Mouse (Mus musculus) right cerebral cortex, adult 2 months (tissue): ENCODE data around the gene Ubc.
"Not testable (repeated sequence)": the region's sequence is repeated elsewhere in the genome, so short reads cannot be mapped to it uniquely, and the experiment has no call there.

Experiments
- DNase-seq, 2 experiments: peaks; one replicate each; pipeline ENCODE4 v3.0.0; 2021 to 2022; ENCODE audit warnings: low spot score in 2 of 2

The Ubc gene

DNA sequence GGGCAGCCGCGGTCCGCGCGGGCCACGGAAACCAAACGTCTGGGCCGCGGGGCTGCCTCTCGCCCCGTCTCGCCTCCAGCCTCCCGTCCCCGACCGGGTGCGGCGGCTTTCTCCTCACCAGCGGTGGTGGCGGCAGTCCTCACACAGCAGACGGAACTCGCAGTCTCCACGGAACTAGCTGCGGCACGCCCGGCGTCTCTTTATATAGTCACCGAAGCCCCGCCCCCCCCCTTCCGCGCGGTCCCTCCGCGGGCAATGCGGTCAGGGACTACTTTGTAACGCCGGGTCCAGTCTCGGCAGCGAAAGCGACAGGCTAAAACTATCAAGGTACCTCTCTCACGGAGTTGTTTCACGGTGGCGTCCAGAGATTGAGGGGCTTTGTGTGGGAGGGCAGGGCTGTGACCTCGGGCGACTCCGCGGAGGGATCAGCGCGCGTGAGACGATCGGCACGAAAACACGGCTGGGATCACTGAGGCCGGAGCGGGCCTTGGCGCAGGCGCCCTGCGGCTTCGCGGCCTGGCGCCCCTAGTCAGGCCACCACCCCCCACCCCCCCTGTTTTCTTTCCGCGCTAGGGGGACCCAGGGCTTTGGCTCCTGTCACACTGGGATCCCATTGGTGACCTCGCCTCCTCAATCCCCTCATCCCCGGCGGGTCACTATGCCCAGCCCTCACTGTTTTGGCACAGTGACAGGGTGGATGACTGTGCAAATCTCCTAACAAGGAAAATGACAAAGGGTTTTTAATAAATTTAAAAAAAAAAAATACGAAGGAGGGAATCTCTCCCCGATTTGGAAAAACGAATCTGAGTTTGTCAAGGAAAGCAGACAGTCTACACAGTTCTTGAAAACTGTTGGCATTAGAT is at the start of gene Ubc:
TSS of gene Ubc (minus strand) at position 624 of the 863 bp plus-strand sequence.
- peak; percentile 84 for DNase-seq

GRCm38 (mm10) chr5:125434347-125434746 is 44.3 kb upstream of the Ubc start:
- DNase-seq: not testable (repeated sequence)

GRCm38 (mm10) chr5:125433793-125434337 is 43.9 kb upstream of the Ubc start, which contains the start of gene Dhx37:
Dhx37 (minus strand) TSS chr5:125434121.
- DNase-seq: peak; percentile 92 to 94

DNA sequence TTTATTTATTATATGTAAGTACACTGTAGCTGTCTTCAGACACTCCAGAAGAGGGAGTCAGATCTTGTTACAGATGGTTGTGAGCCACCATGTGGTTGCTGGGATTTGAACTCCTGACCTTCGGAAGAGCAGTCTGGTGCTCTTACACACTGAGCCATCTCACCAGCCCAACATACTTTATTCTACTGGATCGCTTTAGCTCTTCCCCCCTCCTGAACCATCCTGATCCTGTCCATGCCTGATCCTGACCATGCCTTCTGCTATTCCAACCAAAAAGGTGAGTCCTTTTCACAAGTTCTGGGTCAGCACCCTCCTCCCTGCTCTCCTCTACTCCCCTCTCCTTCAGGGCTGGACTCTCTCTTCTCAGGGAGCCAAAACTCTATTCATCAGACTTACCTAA is 42.3 kb upstream of the Ubc start:
- DNase-seq: not testable (repeated sequence)

DNA sequence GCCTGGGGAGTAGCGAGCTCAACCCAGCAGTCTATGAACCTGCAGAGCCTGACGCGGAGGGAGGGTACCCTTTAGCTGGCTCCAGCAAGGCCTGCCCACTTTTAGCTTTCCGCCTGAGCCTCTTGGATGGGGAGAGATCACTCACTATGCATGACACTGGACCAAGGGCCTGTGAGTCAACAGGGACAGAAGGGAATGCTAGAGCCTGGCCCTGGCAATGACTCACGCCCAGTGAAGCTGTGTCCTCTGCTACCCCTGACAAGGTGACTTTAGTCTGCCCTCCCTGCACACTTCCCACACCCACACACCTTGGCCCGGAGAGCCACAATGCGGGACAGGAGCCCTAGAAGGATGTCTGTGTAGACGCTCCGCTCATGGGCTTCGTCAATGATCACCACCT is 36.3 kb upstream of the Ubc start:
- DNase-seq: no peak

DNA sequence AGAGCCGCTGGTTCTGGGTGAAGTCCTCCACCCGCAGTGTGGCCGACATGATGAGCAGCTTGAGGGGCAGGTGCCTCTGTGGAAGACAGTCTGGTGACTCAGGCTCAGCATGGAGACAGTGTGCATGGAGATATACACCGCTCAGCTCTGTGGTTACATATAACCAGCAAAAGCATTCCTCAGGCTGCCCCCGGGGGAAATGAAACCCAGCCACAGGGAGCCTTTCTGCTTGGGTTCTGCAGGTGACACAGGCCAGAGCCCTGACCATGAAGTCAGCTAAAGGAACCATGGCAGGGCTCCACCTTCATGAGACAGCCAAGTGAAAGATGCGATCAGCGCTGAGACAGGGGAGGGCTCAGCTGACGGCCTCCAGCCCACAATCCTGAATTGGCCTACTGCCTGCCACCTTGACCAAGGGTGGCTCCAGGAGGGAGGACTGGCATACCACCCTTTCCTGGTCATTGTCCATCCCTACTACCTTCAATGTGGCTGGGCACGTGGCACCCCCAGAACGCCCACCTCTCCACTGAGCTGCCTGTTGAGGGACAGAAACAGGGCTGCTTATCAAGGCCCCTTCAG is 35.8 kb upstream of the Ubc start:
- DNase-seq: no peak

GRCm38 (mm10) chr5:125419124-125419523 is 29.1 kb upstream of the Ubc start:
- no peak for DNase-seq

DNA sequence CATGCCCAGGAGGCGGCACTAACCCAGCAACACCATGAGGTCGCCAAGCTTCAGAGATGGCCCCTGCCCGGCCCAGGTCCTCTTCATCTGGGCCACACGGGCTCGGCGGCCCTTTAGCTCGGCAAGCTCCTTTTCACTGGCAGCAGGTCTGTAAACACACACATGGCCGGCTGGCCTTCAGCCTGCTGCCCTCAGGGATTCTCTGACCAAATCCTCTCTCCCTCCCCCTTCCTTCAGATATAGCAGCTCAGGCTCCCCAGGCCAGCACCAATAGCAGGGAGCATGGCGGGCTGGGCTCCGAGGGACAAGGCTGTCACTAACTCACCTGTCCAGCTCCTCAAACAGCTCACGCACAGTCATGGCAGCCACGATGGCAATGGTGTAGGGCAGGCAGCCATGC is 28.6 kb upstream of the Ubc start:
- no peak for DNase-seq

DNA sequence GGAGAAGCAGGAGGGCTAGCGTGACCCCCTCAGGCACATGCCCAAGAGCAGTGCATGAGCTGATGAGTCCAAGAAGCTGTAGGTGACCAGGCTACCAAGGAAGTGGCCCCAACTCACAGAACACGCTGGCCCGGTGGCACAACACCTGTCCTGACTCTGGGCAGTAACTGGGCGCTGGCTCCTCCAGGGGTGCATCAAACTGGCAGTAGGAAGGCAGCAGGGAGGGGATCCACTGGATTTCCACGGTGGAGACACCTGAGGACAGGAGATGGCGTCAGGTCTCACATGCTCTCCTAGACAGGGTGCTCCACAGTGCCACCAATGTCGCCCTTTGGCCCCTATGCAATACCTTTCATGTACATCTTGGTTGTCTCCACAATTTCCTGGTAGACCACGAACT is 26.2 kb upstream of the Ubc start:
- no peak for DNase-seq

DNA sequence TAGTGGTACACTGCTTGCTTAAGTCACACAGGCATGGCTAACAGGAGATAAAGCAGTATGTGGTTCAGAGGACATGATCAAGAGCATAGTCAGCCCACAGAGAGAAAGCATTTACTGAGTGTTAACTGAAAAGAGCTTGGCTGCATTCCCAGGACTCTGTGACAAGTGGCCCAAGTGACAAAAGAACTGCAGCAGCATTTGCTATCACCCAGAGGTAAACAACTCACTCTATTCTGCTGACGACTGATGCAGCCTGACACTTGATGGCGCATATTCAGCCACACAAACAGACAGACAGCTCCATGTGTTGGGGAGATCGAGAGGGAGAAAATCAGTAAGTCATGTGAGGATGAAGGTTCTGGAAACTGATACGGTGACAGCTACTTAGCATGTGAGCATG is 23.8 kb upstream of the Ubc start:
- DNase-seq: no peak

DNA sequence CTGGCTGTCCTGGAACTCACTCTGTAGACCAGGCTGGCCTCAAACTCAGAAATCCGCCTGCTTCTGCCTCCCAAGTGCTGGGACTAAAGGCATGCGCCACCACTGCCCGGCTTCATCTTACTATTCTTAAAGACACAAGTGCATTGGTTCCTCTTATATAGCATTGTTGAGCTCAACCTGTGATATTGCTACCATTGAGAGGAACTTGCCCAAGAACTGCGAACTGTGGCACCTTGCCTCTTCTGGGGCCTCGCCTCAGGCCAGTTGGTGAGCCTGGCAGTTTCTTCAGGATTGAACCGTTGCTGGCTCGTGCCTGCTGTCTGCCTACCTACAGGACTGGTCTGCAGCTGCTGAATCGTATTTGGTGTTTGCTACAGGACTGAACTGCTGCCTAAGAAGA is 22.5 kb upstream of the Ubc start:
- not testable (repeated sequence) for DNase-seq

DNA sequence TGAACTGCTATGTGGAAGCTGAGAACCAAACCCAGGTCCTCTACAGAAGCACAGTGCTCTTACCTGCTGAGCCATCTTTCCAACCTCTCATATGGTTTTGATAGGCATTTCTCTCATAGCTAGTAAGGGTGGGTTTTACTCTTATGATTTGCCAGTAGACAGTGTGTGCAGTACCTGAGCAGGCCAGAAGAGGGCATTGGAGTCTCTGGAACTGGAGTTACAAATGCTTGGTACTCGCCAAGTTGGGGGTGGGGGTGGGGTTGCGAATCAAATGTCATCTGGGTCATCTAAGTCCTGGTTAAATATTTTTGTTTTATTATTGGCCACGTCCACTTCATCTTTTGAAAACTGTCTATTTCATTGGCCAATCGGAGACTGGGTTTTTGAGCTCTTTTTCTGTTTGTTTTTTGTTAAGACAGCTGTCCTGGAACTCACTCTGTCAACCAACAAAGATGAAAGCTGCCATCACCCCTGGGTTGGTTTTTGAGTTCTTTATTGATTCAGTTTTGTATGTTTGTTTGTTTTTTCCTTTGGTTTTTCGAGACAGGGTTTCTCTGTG is 22.0 kb upstream of the Ubc start:
- peak; percentile 75 to 82 for DNase-seq

- DNase-seq: peak; percentile 50 to 74
Measured at GRCm38 (mm10) chr5:125409348-125410090, 19.5 kb upstream of the Ubc start.

DNA sequence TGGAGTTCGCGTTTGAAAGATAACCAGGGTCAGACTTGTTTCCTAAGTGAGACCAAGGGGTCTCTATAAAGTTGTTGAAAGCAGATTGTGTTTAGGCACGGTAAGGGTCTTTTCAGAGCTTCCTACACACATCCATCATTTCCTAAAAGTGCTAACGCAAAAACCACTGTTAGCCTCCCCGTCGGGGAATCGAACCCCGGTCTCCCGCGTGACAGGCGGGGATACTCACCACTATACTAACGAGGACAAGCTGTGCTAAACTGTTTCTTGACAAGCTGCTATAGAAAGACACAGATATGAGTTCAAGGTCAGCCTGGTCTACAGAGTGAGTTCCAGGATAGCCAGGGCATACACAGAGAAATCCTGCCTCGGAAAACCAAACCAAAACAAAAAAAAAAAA is 18.8 kb upstream of the Ubc start:
- DNase-seq: peak; percentile 89 to 96

DNA sequence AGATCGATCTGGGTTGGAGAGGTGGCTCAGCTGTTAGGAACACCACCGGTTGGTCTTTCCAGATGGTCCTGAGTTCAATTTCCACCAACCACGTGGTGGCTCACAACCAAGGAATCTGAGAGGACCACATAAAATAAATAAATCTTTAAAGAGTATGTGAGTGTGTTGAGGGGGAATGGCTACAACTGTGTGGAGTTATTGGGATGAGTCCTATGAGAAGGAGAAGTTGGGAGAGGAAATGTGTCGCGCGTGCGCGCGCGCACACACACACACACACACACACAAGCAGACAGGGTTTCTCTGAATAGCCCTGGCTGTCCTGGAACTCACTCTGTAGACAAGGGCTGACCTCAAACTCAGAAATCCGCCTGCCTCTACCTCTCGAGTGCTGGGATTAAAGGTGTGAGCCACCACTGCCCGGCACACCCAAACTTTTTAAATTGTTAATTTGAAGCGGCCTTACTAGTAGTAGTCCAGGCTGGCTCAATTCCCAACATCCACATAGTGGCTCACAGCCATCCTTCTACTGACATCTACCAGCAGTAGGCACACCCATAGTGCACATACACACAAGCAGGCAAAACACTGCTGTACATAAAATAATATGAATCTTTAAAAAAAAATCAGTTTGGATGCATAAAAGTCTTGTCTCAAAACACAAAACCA is 18.0 kb upstream of the Ubc start:
- no peak for DNase-seq

DNA sequence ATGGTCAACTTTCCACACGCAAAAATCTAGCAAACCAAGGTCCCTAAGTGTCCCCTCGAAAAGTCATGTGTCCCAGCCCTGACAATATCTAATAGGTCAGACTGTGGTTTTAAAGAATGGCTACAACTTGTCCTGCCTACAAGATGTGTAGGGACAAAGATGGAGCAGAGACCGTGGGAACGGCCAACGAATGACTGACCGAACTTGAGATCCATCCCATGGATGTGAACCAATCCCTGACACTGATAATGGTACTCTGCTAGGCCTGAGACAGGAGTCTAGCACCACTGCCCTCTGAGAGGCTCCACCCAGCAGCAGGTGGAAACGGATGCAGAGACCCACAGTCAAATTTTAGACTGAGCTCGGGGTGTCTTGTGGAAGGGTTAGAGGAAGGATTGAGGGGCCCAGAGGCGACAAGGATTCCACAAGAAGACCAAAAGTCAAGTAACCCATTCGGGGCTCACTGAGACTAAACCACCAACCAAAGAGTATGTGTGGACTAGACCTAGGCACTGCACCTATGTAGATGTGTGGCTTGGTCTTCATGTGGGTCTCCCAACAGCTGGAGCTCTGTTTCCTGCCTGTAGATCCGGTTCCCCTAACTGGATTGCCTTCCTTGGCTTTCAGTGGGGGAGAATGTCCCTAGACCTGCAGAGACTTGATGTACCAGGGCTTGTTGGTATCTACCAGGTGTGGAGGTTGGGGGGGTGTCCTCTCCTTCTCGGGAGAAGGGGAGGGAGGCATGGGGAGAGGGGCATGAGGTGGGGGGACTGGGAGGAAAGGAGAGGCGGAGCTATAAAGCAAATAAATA is 17.2 kb upstream of the Ubc start:
- DNase-seq: no peak

- DNase-seq: peak in 1 of 2 experiments; percentile 68
Measured at GRCm38 (mm10) chr5:125406322-125407016, 16.5 kb upstream of the Ubc start.

- peak; percentile 96 for DNase-seq
Measured at GRCm38 (mm10) chr5:125405546-125406248, 15.7 kb upstream of the Ubc start.

- peak; percentile 67 to 85 for DNase-seq
Measured at GRCm38 (mm10) chr5:125404903-125405545, 15.0 kb upstream of the Ubc start.
